ENCODE assay signal across 8 mouse cellular contexts in the genomic region with DNA sequence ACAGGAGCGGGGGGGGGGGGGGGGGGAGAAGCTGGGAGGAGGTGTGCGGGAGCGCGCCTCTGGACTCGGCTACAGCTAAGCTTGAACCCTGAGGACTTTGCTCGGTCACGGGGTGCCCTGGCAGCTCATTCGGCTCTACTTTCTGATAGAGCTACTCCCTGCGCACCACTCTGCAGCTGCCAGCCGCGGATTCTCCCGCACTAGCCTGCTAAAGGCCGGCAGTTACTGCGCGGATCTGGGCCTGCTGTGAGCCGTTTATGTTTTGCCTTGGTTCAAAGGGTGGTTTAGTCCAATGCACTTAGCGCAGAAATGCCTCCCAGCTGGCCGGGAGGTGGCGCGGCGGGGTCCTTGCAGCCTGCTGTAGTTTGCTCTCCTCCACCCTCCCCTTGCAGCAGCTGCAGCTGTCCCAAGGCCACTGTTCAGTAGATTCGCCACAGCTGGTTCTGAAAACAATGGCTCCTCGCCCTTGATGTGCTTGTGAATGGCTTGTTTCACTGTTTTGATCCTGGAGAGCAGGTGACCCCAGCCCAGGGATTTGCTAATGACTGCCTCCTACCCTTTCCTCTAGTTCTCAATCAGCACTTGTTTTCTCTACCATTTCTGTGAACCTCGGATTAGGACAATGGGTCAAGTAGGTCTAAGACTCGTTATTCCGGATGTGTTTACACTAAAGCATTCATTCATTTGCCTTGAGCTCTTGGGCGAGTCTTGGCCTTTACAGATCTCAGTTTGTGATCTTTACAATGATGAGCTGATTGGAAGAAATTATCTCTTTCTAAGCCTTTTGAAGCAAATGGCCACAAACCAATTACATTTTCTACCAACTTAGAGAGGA. TPM values are rescaled to one million over a fixed set of nuclear protein-coding genes. Genes with fewer than 3 reads are reported as not detected.
DNase-seq lines count a peak whose midpoint lies in the region; ATAC-seq and TF ChIP-seq lines count a peak whose summit lies in the region.

No protein-coding gene starts in this region.

- DNase-seq in spleen, adult 18-20 months: peak; percentile 6 to 9
- no peak for DNase-seq in spleen, adult 12 weeks (ENCODE audit: low spot score)
- peak; percentile 94 for DNase-seq in embryonic facial prominence, embryonic 14.5 days (ENCODE audit: low spot score)
- peak; percentile 67 for DNase-seq in heart, adult 8-10 months (ENCODE audit: low spot score)
- peak; percentile 94 for DNase-seq in kidney, adult 2 months

- peak overlapping the region; percentile 76 for H3K9ac ChIP-seq in embryonic facial prominence, embryonic 14.5 days (ENCODE audit: low read depth, low read length)
- peak overlapping the region; percentile 67 for H3K9ac ChIP-seq in limb, embryonic 12.5 days (replicated peaks)
- peak overlapping the region; percentile 92 for H3K9ac ChIP-seq in midbrain, embryonic 16.5 days (ENCODE audit: low read depth, low read length)
- peak overlapping the region; percentile 80 for H3K9ac ChIP-seq in stomach, embryonic 15.5 days

- H3K4me3 ChIP-seq in embryonic facial prominence, embryonic 14.5 days (ENCODE audit: low read depth, low read length): peak overlapping the region; percentile 74
- peak overlapping the region; percentile 62 for H3K4me3 ChIP-seq in kidney, adult 2 months (ENCODE audit: insufficient read depth, low read depth, low read length)
- peak overlapping the region; percentile 66 for H3K4me3 ChIP-seq in limb, embryonic 12.5 days (replicated peaks)
- H3K4me3 ChIP-seq in midbrain, embryonic 16.5 days (ENCODE audit: low read depth, low read length): peak overlapping the region; percentile 58
- peak overlapping the region; percentile 83 for H3K4me3 ChIP-seq in stomach, embryonic 15.5 days (replicated peaks)

- H3K27ac ChIP-seq in embryonic facial prominence, embryonic 14.5 days (replicated peaks; ENCODE audit: low read depth, low read length): peak overlapping the region; percentile 82
- H3K27ac ChIP-seq in kidney, adult 2 months (ENCODE audit: insufficient read depth, low read depth, low read length): peak overlapping the region; percentile 75
- H3K27ac ChIP-seq in limb, embryonic 12.5 days: peak overlapping the region; percentile 75; the same call in 1 of the 2 replicates
- H3K27ac ChIP-seq in midbrain, embryonic 16.5 days (ENCODE audit: low read length): peak overlapping the region; percentile 96
- H3K27ac ChIP-seq in stomach, embryonic 15.5 days: peak overlapping the region; percentile 91

- WGBS in embryonic facial prominence, embryonic 14.5 days: 1% methylated on average over 23 of the region's 27 CpGs
- 1% methylated on average over 27 of the region's 27 CpGs for WGBS in kidney, adult 2 months
- 2% methylated on average over 26 of the region's 27 CpGs for WGBS in limb, embryonic 12.5 days
- under 1% methylated on average over 23 of the region's 27 CpGs for WGBS in midbrain, embryonic 16.5 days
- WGBS in stomach, embryonic 15.5 days: under 1% methylated on average over 24 of the region's 27 CpGs

- ATAC-seq in embryonic facial prominence, embryonic 14.5 days (ENCODE audit: low read depth): peak; percentile 93
- peak; percentile 93 for ATAC-seq in limb, embryonic 12.5 days (ENCODE audit: insufficient number of reproducible peaks, insufficient read depth, low FRiP score, low TSS enrichment, low read depth)
- ATAC-seq in midbrain, embryonic 16.5 days: peak; percentile 93
- peak; percentile 86 for ATAC-seq in stomach, embryonic 15.5 days (ENCODE audit: insufficient read depth, low FRiP score, low read depth)

- peaks cover 3% of the 10 kb centered on the region; the same call in 1 of the 2 replicates for H3K4me1 ChIP-seq in embryonic facial prominence, embryonic 14.5 days (ENCODE audit: control insufficient read depth, insufficient read depth, low read length)
- H3K4me1 ChIP-seq in kidney, adult 2 months (ENCODE audit: control insufficient read depth, insufficient read depth, low read length): peaks cover 7% of the 10 kb centered on the region
- no peaks in the 10 kb centered on the region; the same call in 1 of the 2 replicates for H3K4me1 ChIP-seq in limb, embryonic 12.5 days (replicated peaks)
- peaks cover 5% of the 10 kb centered on the region for H3K4me1 ChIP-seq in midbrain, embryonic 16.5 days (ENCODE audit: control insufficient read depth, insufficient read depth, low read length)
- peaks cover 3% of the 10 kb centered on the region; the same call in 1 of the 2 replicates for H3K4me1 ChIP-seq in stomach, embryonic 15.5 days

- no peaks in the 10 kb centered on the region for H3K9me3 ChIP-seq in embryonic facial prominence, embryonic 14.5 days (ENCODE audit: control insufficient read depth, low read length)
- no peaks in the 10 kb centered on the region for H3K9me3 ChIP-seq in limb, embryonic 12.5 days
- H3K9me3 ChIP-seq in midbrain, embryonic 16.5 days (replicated peaks; ENCODE audit: control insufficient read depth, low read length, poor library complexity, severe bottlenecking): no peaks in the 10 kb centered on the region
- no peaks in the 10 kb centered on the region for H3K9me3 ChIP-seq in stomach, embryonic 15.5 days

- H3K36me3 ChIP-seq in embryonic facial prominence, embryonic 14.5 days (ENCODE audit: control insufficient read depth, insufficient read depth, low read length): no peaks in the 10 kb centered on the region
- no peaks in the 10 kb centered on the region for H3K36me3 ChIP-seq in kidney, adult 2 months (ENCODE audit: control insufficient read depth, insufficient read depth, low read length)
- H3K36me3 ChIP-seq in limb, embryonic 12.5 days: no peaks in the 10 kb centered on the region
- H3K36me3 ChIP-seq in midbrain, embryonic 16.5 days (ENCODE audit: control insufficient read depth, insufficient read depth, low read length): no peaks in the 10 kb centered on the region
- H3K36me3 ChIP-seq in stomach, embryonic 15.5 days: no peaks in the 10 kb centered on the region

- peak overlapping the region; percentile 91 for H3K4me2 ChIP-seq in embryonic facial prominence, embryonic 14.5 days (ENCODE audit: low read depth, low read length)
- H3K4me2 ChIP-seq in limb, embryonic 12.5 days: peak overlapping the region; percentile 90
- H3K4me2 ChIP-seq in midbrain, embryonic 16.5 days (ENCODE audit: low read length): peak overlapping the region; percentile 69
- peak overlapping the region; percentile 88 for H3K4me2 ChIP-seq in stomach, embryonic 15.5 days

- peak; percentile 15 for TF ChIP-seq POLR2A in kidney, adult 2 months (IDR thresholded peaks at IDR 0.05; ENCODE audit: low read depth, low read length)

- TF ChIP-seq CTCF in kidney, adult 2 months (conservative IDR thresholded peaks at IDR 0.05; ENCODE audit: insufficient read depth, insufficient read length, low read depth, low read length): peak; percentile 61; the same call in 1 of the 2 replicates

- no peaks in the 10 kb centered on the region for H3K27me3 ChIP-seq in embryonic facial prominence, embryonic 14.5 days (replicated peaks; ENCODE audit: control insufficient read depth, insufficient read depth, low read length)
- no peaks in the 10 kb centered on the region for H3K27me3 ChIP-seq in kidney, adult 2 months (replicated peaks; ENCODE audit: control insufficient read depth, insufficient read depth, low read length)
- no peaks in the 10 kb centered on the region for H3K27me3 ChIP-seq in limb, embryonic 12.5 days
- H3K27me3 ChIP-seq in midbrain, embryonic 16.5 days (ENCODE audit: control insufficient read depth, insufficient read depth, low read depth, low read length): no peaks in the 10 kb centered on the region
- no peaks in the 10 kb centered on the region for H3K27me3 ChIP-seq in stomach, embryonic 15.5 days (replicated peaks)

RNA-seq across cellular contexts. Expression of gene Lurap1l, which starts 1.5 kb away (rescaled TPM):
- 14.6 and 14.8 TPM in 2 replicates for polyA plus RNA-seq in embryonic facial prominence, embryonic 14.5 days (2014; fragmentation: Nextera tagmentation; extraction: Ambion mirVana)
- total RNA-seq in heart, adult 8-10 months (2022): 1 to 10 TPM; 1.0 to 1.9 (median 1.2) TPM
- polyA plus RNA-seq in kidney, adult 2 months (2012; rRNA removed): 10.0 and 10.3 TPM in 2 replicates
- 4.2 and 4.7 TPM in 2 replicates for polyA plus RNA-seq in limb, embryonic 12.5 days (2016; fragmentation: Nextera tagmentation; extraction: Ambion mirVana)
- 8.4 and 9.0 TPM in 2 replicates for polyA plus RNA-seq in midbrain, embryonic 16.5 days (2015; fragmentation: Nextera tagmentation; extraction: Ambion mirVana)
- polyA plus RNA-seq in stomach, embryonic 15.5 days (2015; fragmentation: Nextera tagmentation; extraction: Ambion mirVana): 33.9 and 37.3 TPM in 2 replicates
